In genomic region chr13:40737761-40738160, GRCm38 (mm10) we compare ENCODE assay signal across 14 mouse cellular contexts. TPM values are rescaled to one million over a fixed set of nuclear protein-coding genes. Genes with fewer than 3 reads are reported as not detected.
DNase-seq lines count a peak whose midpoint lies in the region; ATAC-seq and TF ChIP-seq lines count a peak whose summit lies in the region.
"Had no signal": no experiment of that assay in that cellular context is flagged by ENCODE, and none has a peak within 500 bp of the region (broad histone marks: within the 10 kb centered on the region; RNA-seq: fewer than 3 reads in every experiment).

No protein-coding gene starts in this region.

- no peak overlapping the region for H3K27ac ChIP-seq in forebrain, embryonic 15.5 days (replicated peaks)
- H3K27ac ChIP-seq in forebrain, embryonic 12.5 days = no peak overlapping the region
- no peak overlapping the region for H3K27ac ChIP-seq in ES-E14 (ENCODE audit: insufficient read depth, low read depth, low read length, poor library complexity, severe bottlenecking)
- H3K27ac ChIP-seq in hindbrain, embryonic 14.5 days = no peak overlapping the region
- no peak overlapping the region for H3K27ac ChIP-seq in midbrain, postnatal 0 days (ENCODE audit: low read depth, low read length)
- H3K27ac ChIP-seq: liver, embryonic 12.5 days had no signal

- H3K27me3 ChIP-seq in forebrain, embryonic 15.5 days = peaks cover 98% of the 10 kb centered on the region
- H3K27me3 ChIP-seq in forebrain, embryonic 12.5 days = peaks cover 100% of the 10 kb centered on the region
- peaks cover 93% of the 10 kb centered on the region for H3K27me3 ChIP-seq in hindbrain, embryonic 14.5 days (ENCODE audit: control insufficient read depth, insufficient read depth, low read length)
- H3K27me3 ChIP-seq in midbrain, postnatal 0 days (ENCODE audit: insufficient read depth, low read length) = peaks cover 92% of the 10 kb centered on the region

- TF ChIP-seq CTCF in midbrain, postnatal 0 days (IDR thresholded peaks at IDR 0.05) = no peak

- WGBS in forebrain, embryonic 15.5 days = 1% methylated on average over 22 of the region's 22 CpGs
- WGBS in forebrain, embryonic 12.5 days = 0% methylated on average over 22 of the region's 22 CpGs
- 1% methylated on average over 21 of the region's 22 CpGs for WGBS in hindbrain, embryonic 14.5 days
- under 1% methylated on average over 22 of the region's 22 CpGs for WGBS in midbrain, postnatal 0 days

- in situ Hi-C loops in ES-E14 (cut with MboI; ENCODE audit: low sequenced_read_pairs in 2 of 2, unreplicated experiment in 2 of 2) = no loop called here

- H3K4me2 ChIP-seq in forebrain, embryonic 15.5 days (replicated peaks) = no peak overlapping the region
- H3K4me2 ChIP-seq in forebrain, embryonic 12.5 days = no peak overlapping the region
- H3K4me2 ChIP-seq in hindbrain, embryonic 14.5 days (replicated peaks) = peak overlapping the region; percentile 33
- peak overlapping the region; percentile 18 for H3K4me2 ChIP-seq in midbrain, postnatal 0 days (ENCODE audit: low read depth, low read length, poor library complexity, severe bottlenecking)
- H3K4me2 ChIP-seq: heart, embryonic 12.5 days; liver, embryonic 12.5 days had no signal

- DNase-seq in ES-E14 (ENCODE audit: low read depth, low spot score) = no peak
- no peak for DNase-seq in hindbrain, embryonic 14.5 days (ENCODE audit: low spot score)
- DNase-seq in midbrain, postnatal 0 days (ENCODE audit: low spot score) = no peak
- no peak for DNase-seq in frontal cortex, postnatal 14 days (ENCODE audit: low spot score in 2 of 2)
- DNase-seq in ovary, adult 18-20 months (ENCODE audit: low spot score) = no peak
- DNase-seq: B cell, adult 2 months; right cerebral cortex, adult 18-20 months; thymus, adult 18-20 months had no signal

- peak; percentile 5; the same call in 1 of the 2 replicates for ATAC-seq in forebrain, embryonic 15.5 days (replicated peaks)
- ATAC-seq in forebrain, embryonic 12.5 days (ENCODE audit: low FRiP score) = no peak
- ATAC-seq in hindbrain, embryonic 14.5 days (ENCODE audit: low FRiP score) = 0 out of 2 replicates have a peak, but pooled peaks have one; percentile 7
- ATAC-seq in midbrain, postnatal 0 days (ENCODE audit: low FRiP score) = no peak
- no peak for ATAC-seq in erythroblast, adult 5-6 weeks (replicated peaks; ENCODE audit: low FRiP score, poor library complexity, severe bottlenecking)
- ATAC-seq: liver, embryonic 12.5 days had no signal

- H3K9ac ChIP-seq in forebrain, embryonic 15.5 days (replicated peaks) = no peak overlapping the region
- no peak overlapping the region for H3K9ac ChIP-seq in forebrain, embryonic 12.5 days
- H3K9ac ChIP-seq in ES-E14 (ENCODE audit: insufficient read depth, low read depth, low read length, poor library complexity, severe bottlenecking) = no peak overlapping the region
- H3K9ac ChIP-seq in hindbrain, embryonic 14.5 days = no peak overlapping the region
- H3K9ac ChIP-seq in midbrain, postnatal 0 days (replicated peaks; ENCODE audit: low read length, poor library complexity, severe bottlenecking) = no peak overlapping the region
- H3K9ac ChIP-seq: heart, embryonic 12.5 days; liver, embryonic 12.5 days had no signal

- no peaks in the 10 kb centered on the region for H3K36me3 ChIP-seq in forebrain, embryonic 15.5 days
- no peaks in the 10 kb centered on the region for H3K36me3 ChIP-seq in forebrain, embryonic 12.5 days (replicated peaks)
- no peaks in the 10 kb centered on the region for H3K36me3 ChIP-seq in ES-E14 (ENCODE audit: control insufficient read depth, insufficient read depth, low read length, poor library complexity, severe bottlenecking)
- no peaks in the 10 kb centered on the region for H3K36me3 ChIP-seq in hindbrain, embryonic 14.5 days (replicated peaks; ENCODE audit: control insufficient read depth, insufficient read depth)
- H3K36me3 ChIP-seq in midbrain, postnatal 0 days (ENCODE audit: insufficient read depth, low read length) = no peaks in the 10 kb centered on the region
- H3K36me3 ChIP-seq: heart, embryonic 12.5 days; liver, embryonic 12.5 days had no signal

- no peaks in the 10 kb centered on the region for H3K9me3 ChIP-seq in forebrain, embryonic 15.5 days
- H3K9me3 ChIP-seq in forebrain, embryonic 12.5 days = no peaks in the 10 kb centered on the region
- H3K9me3 ChIP-seq in ES-E14 (ENCODE audit: control insufficient read depth, insufficient read depth, low read depth, low read length) = no peaks in the 10 kb centered on the region
- H3K9me3 ChIP-seq in hindbrain, embryonic 14.5 days (ENCODE audit: control insufficient read depth, low read length) = no peaks in the 10 kb centered on the region
- H3K9me3 ChIP-seq in midbrain, postnatal 0 days (ENCODE audit: low read length) = no peaks in the 10 kb centered on the region
- H3K9me3 ChIP-seq: heart, embryonic 12.5 days; liver, embryonic 12.5 days had no signal

- H3K4me3 ChIP-seq in forebrain, embryonic 15.5 days = no peak overlapping the region
- H3K4me3 ChIP-seq in forebrain, embryonic 12.5 days (replicated peaks) = no peak overlapping the region
- peak overlapping the region; percentile 0 to 49; a peak in 2 of 4 replicates for H3K4me3 ChIP-seq in ES-E14 (ENCODE audit: insufficient read depth in 1 of 2, low read depth in 1 of 2, low read length in 2 of 2, poor library complexity in 1 of 2, severe bottlenecking in 1 of 2)
- H3K4me3 ChIP-seq in hindbrain, embryonic 14.5 days (replicated peaks; ENCODE audit: low read length) = peak overlapping the region; percentile 4; the same call in 1 of the 2 replicates
- peak overlapping the region; percentile 2; the same call in 1 of the 2 replicates for H3K4me3 ChIP-seq in midbrain, postnatal 0 days (ENCODE audit: low read depth, low read length)
- H3K4me3 ChIP-seq: heart, embryonic 12.5 days; liver, embryonic 12.5 days; megakaryocyte, embryonic 14.5 days had no signal

- H3K4me1 ChIP-seq in forebrain, embryonic 15.5 days = peaks cover 24% of the 10 kb centered on the region
- H3K4me1 ChIP-seq in forebrain, embryonic 12.5 days = peaks cover 11% of the 10 kb centered on the region
- 0 out of 4 replicates have a peak, but pooled peaks cover 0 to 3% of the 10 kb centered on the region in 2 experiments for H3K4me1 ChIP-seq in ES-E14 (ENCODE audit: control insufficient read depth in 2 of 2, insufficient read depth in 2 of 2, low read length in 2 of 2, poor library complexity in 1 of 2)
- H3K4me1 ChIP-seq in hindbrain, embryonic 14.5 days (replicated peaks; ENCODE audit: control insufficient read depth, insufficient read depth, low read length) = no peaks in the 10 kb centered on the region; the same call in 1 of the 2 replicates
- no peaks in the 10 kb centered on the region for H3K4me1 ChIP-seq in midbrain, postnatal 0 days (ENCODE audit: insufficient read depth, low read length)

TF ChIP-seq in ES-E14, 5 proteins besides CTCF, POLR2A, EP300 and RAD21:
- no peak for TF ChIP-seq MAFK (IDR thresholded peaks at IDR 0.05; ENCODE audit: insufficient read depth, low read depth, low read length)
- no peak for TF ChIP-seq CHD2 (IDR thresholded peaks at IDR 0.05; ENCODE audit: low read depth, low read length)
- TF ChIP-seq ZNF384 (IDR thresholded peaks at IDR 0.05; ENCODE audit: low read depth, low read length) = no peak
- TF ChIP-seq HCFC1 (IDR thresholded peaks at IDR 0.05; ENCODE audit: borderline replicate concordance, insufficient read depth, low read length) = no peak
- TF ChIP-seq ZC3H11A (IDR thresholded peaks at IDR 0.05; ENCODE audit: borderline replicate concordance, low read depth, low read length) = no peak

RNA-seq across cellular contexts. Expression of gene Tfap2a, which starts 0.4 kb away (rescaled TPM):
- 0.32 and 0.33 TPM in 2 replicates for polyA plus RNA-seq in forebrain, embryonic 15.5 days (2015; fragmentation: Nextera tagmentation; extraction: Ambion mirVana)
- 1.6 and 2.0 TPM in 2 replicates for polyA plus RNA-seq in forebrain, embryonic 12.5 days (2016; fragmentation: Nextera tagmentation; extraction: Ambion mirVana)
- total RNA-seq in ES-E14 (2012; rRNA removed) = 0.16 and 0.27 TPM in 2 replicates
- 9.6 and 10.5 TPM in 2 replicates for polyA plus RNA-seq in hindbrain, embryonic 14.5 days (2014; fragmentation: Nextera tagmentation; extraction: Ambion mirVana)
- 1.3 and 4.0 TPM in 2 replicates for total RNA-seq in midbrain, postnatal 0 days (2014; rRNA removed)
- polyA plus RNA-seq in midbrain, postnatal 0 days (2015; fragmentation: Nextera tagmentation; extraction: Ambion mirVana) = 1.3 and 2.0 TPM in 2 replicates
- not detected in 2 replicates for total RNA-seq in erythroblast, adult 5-6 weeks (2015; ENCODE audit: low replicate concordance)
- not detected in 2 replicates for total RNA-seq in erythroblast, adult 5-6 weeks (2017; ENCODE audit: low replicate concordance)

Comparison
In these comparisons a context has a peak if more than half of its experiments do, and no peak if none do; other contexts are left out.
1. ATAC-seq: peak in forebrain, embryonic 15.5 days (single experiment) and hindbrain, embryonic 14.5 days (single experiment); none in forebrain, embryonic 12.5 days (single experiment), midbrain, postnatal 0 days (single experiment) and erythroblast, adult 5-6 weeks (single experiment).
2. H3K4me2 ChIP-seq: peak in hindbrain, embryonic 14.5 days (single experiment) and midbrain, postnatal 0 days (single experiment); none in forebrain, embryonic 15.5 days (single experiment) and forebrain, embryonic 12.5 days (single experiment).
3. H3K4me3 ChIP-seq: peak in ES-E14 (2 of 2), hindbrain, embryonic 14.5 days (single experiment) and midbrain, postnatal 0 days (single experiment); none in forebrain, embryonic 15.5 days (single experiment) and forebrain, embryonic 12.5 days (single experiment).